10 mouse cellular contexts compared by ENCODE assay signal in genomic region chr3:55828481-55829256, GRCm38 (mm10). TPM values are rescaled to one million over a fixed set of nuclear protein-coding genes. Genes with fewer than 3 reads are reported as not detected.
A peak's percentile ranks its signal among the peaks of the same experiment; 100 is the strongest.
DNase-seq lines count a peak whose midpoint lies in the region; ATAC-seq and TF ChIP-seq lines count a peak whose summit lies in the region.
"Had no signal": no experiment of that assay in that cellular context is flagged by ENCODE, and none has a peak within 500 bp of the region (broad histone marks: within the 10 kb centered on the region; RNA-seq: fewer than 3 reads in every experiment).

No protein-coding gene starts in this region.

- H3K79me2 ChIP-seq in heart, adult 2 months (replicated peaks; ENCODE audit: control insufficient read depth, insufficient read depth, low read length) = no peaks in the 10 kb centered on the region

- no peak overlapping the region for H3K27ac ChIP-seq in heart, embryonic 14.5 days (replicated peaks in 1 of 2; ENCODE audit: control insufficient read depth in 1 of 2, insufficient read depth in 1 of 2, low read depth in 2 of 2, low read length in 2 of 2)
- no peak overlapping the region for H3K27ac ChIP-seq in heart, adult 2 months
- 0 out of 2 replicates have a peak overlapping the region, but pooled peaks have one; percentile 37 for H3K27ac ChIP-seq in embryonic facial prominence, embryonic 12.5 days
- H3K27ac ChIP-seq in liver, embryonic 13.5 days = no peak overlapping the region; the same call in 1 of the 2 replicates
- H3K27ac ChIP-seq in forebrain, embryonic 10.5 days = no peak overlapping the region

- no peaks in the 10 kb centered on the region for H3K4me1 ChIP-seq in heart, embryonic 14.5 days (ENCODE audit: control insufficient read depth in 2 of 2, insufficient read depth in 2 of 2, low read length in 2 of 2)
- H3K4me1 ChIP-seq in heart, adult 2 months (ENCODE audit: control insufficient read depth, insufficient read depth, low read length) = peaks cover 1% of the 10 kb centered on the region
- H3K4me1 ChIP-seq in embryonic facial prominence, embryonic 12.5 days = peaks cover 24% of the 10 kb centered on the region
- peaks cover 18% of the 10 kb centered on the region for H3K4me1 ChIP-seq in liver, embryonic 13.5 days (replicated peaks)
- H3K4me1 ChIP-seq in forebrain, embryonic 10.5 days = peaks cover 24% of the 10 kb centered on the region

- H3K27me3 ChIP-seq in heart, embryonic 14.5 days (ENCODE audit: control insufficient read depth, insufficient read depth, low read length) = no peaks in the 10 kb centered on the region
- H3K27me3 ChIP-seq in heart, adult 2 months (ENCODE audit: control insufficient read depth, insufficient read depth, low read length) = no peaks in the 10 kb centered on the region
- no peaks in the 10 kb centered on the region for H3K27me3 ChIP-seq in embryonic facial prominence, embryonic 12.5 days
- no peaks in the 10 kb centered on the region for H3K27me3 ChIP-seq in liver, embryonic 13.5 days
- H3K27me3 ChIP-seq in forebrain, embryonic 10.5 days (ENCODE audit: poor library complexity, severe bottlenecking) = no peaks in the 10 kb centered on the region

- TF ChIP-seq CTCF in heart, adult 2 months (IDR thresholded peaks at IDR 0.05) = no peak

- 56% methylated on average over 10 of the region's 10 CpGs for WGBS in heart, embryonic 14.5 days
- 45% methylated on average over 10 of the region's 10 CpGs for WGBS in heart, adult 2 months
- 16% methylated on average over 10 of the region's 10 CpGs for WGBS in embryonic facial prominence, embryonic 12.5 days
- 17% methylated on average over 10 of the region's 10 CpGs for WGBS in liver, embryonic 13.5 days (ENCODE audit: insufficient replicate concordance)
- 60% methylated on average over 10 of the region's 10 CpGs for WGBS in forebrain, embryonic 10.5 days

- H3K4me2 ChIP-seq in heart, embryonic 14.5 days (ENCODE audit: low read length) = no peak overlapping the region
- H3K4me2 ChIP-seq in embryonic facial prominence, embryonic 12.5 days (replicated peaks) = no peak overlapping the region
- 0 out of 2 replicates have a peak overlapping the region, but pooled peaks have one; percentile 19 for H3K4me2 ChIP-seq in liver, embryonic 13.5 days

- ATAC-seq in heart, embryonic 14.5 days (ENCODE audit: insufficient number of reproducible peaks, insufficient read depth, low FRiP score, low read depth) = peak; percentile 26; the same call in 1 of the 2 replicates
- ATAC-seq in embryonic facial prominence, embryonic 12.5 days (ENCODE audit: insufficient number of reproducible peaks, insufficient read depth, low FRiP score, low TSS enrichment) = 0 out of 2 replicates have a peak, but pooled peaks have one; percentile 28
- ATAC-seq in liver, embryonic 13.5 days (ENCODE audit: low read depth) = peak; percentile 89
- no peak for ATAC-seq in inflammation-experienced regulatory T-cells, adult 6 months
- no peak for ATAC-seq in cerebellum, adult (ENCODE audit: insufficient number of reproducible peaks, low FRiP score, low TSS enrichment)
- ATAC-seq: forebrain, embryonic 16.5 days had no signal

- TF ChIP-seq EP300 in heart, adult 2 months (IDR thresholded peaks at IDR 0.05; ENCODE audit: insufficient read depth, low read depth, low read length) = no peak

- TF ChIP-seq POLR2A in heart, adult 2 months (IDR thresholded peaks at IDR 0.05; ENCODE audit: insufficient read depth, low read depth, low read length) = no peak

- no peaks in the 10 kb centered on the region for H3K9me3 ChIP-seq in heart, embryonic 14.5 days (ENCODE audit: control insufficient read depth, low read length)
- no peaks in the 10 kb centered on the region for H3K9me3 ChIP-seq in embryonic facial prominence, embryonic 12.5 days
- H3K9me3 ChIP-seq in liver, embryonic 13.5 days (replicated peaks) = no peaks in the 10 kb centered on the region
- H3K9me3 ChIP-seq in forebrain, embryonic 10.5 days = no peaks in the 10 kb centered on the region

- no peak for DNase-seq in heart, adult 2 months
- DNase-seq in CD4-positive, CD25-positive, alpha-beta regulatory T cell, adult 2 months (ENCODE audit: low read depth, low spot score) = peak; percentile 21
- DNase-seq in liver, embryonic 13.5 days = peak; percentile 16
- DNase-seq in forebrain, embryonic 10.5 days (ENCODE audit: extremely low spot score, low spot score) = no peak
- DNase-seq: adrenal gland, postnatal 14 days had no signal

- no peak overlapping the region for H3K9ac ChIP-seq in heart, embryonic 14.5 days (ENCODE audit: low read length)
- no peak overlapping the region for H3K9ac ChIP-seq in heart, adult 2 months (ENCODE audit: low read depth, low read length)
- H3K9ac ChIP-seq in embryonic facial prominence, embryonic 12.5 days = no peak overlapping the region
- H3K9ac ChIP-seq in liver, embryonic 13.5 days = no peak overlapping the region

- no peak overlapping the region for H3K4me3 ChIP-seq in heart, embryonic 14.5 days (ENCODE audit: control insufficient read depth in 1 of 2, insufficient read depth in 1 of 2, low read depth in 1 of 2, low read length in 2 of 2)
- H3K4me3 ChIP-seq in heart, adult 2 months = no peak overlapping the region
- no peak overlapping the region for H3K4me3 ChIP-seq in embryonic facial prominence, embryonic 12.5 days
- H3K4me3 ChIP-seq in liver, embryonic 13.5 days (replicated peaks) = no peak overlapping the region
- H3K4me3 ChIP-seq in forebrain, embryonic 10.5 days = no peak overlapping the region

- intact Hi-C loops in heart, adult 2 months (cut with DNase I) = no loop called here

- no peaks in the 10 kb centered on the region for H3K36me3 ChIP-seq in heart, embryonic 14.5 days (ENCODE audit: control insufficient read depth, insufficient read depth, low read length)
- no peaks in the 10 kb centered on the region for H3K36me3 ChIP-seq in heart, adult 2 months (ENCODE audit: control insufficient read depth, insufficient read depth, low read length)
- no peaks in the 10 kb centered on the region for H3K36me3 ChIP-seq in embryonic facial prominence, embryonic 12.5 days
- H3K36me3 ChIP-seq in liver, embryonic 13.5 days = no peaks in the 10 kb centered on the region
- no peaks in the 10 kb centered on the region for H3K36me3 ChIP-seq in forebrain, embryonic 10.5 days (replicated peaks)

RNA-seq across cellular contexts. Expression of gene Mab21l1, which starts 46.4 kb away (rescaled TPM):
- 0.57 and 1.2 TPM in 2 replicates for polyA plus RNA-seq in heart, embryonic 14.5 days (2014; fragmentation: Nextera tagmentation; extraction: Ambion mirVana)
- under 1 TPM; 0.09 to 0.13 TPM for total RNA-seq in heart, adult 2 months (2021)
- 0.09 and 0.16 TPM in 2 replicates for polyA plus RNA-seq in heart, adult 2 months (2012; rRNA removed)
- 70.0 and 78.4 TPM in 2 replicates for polyA plus RNA-seq in embryonic facial prominence, embryonic 12.5 days (2016; fragmentation: Nextera tagmentation; extraction: Ambion mirVana)
- polyA plus RNA-seq in liver, embryonic 13.5 days (2015; fragmentation: Nextera tagmentation; extraction: Ambion mirVana) = 0.22 and 0.25 TPM in 2 replicates
- not detected for polyA plus RNA-seq in inflammation-experienced regulatory T-cells, adult 6 months (2017; shearing (Covaris generic))
- 6.9 and 7.2 TPM in 2 replicates for polyA plus RNA-seq in forebrain, embryonic 10.5 days (2016; fragmentation: Nextera tagmentation; extraction: Ambion mirVana)

Comparison
In these comparisons a context has a peak if more than half of its experiments do, and no peak if none do; other contexts are left out.
1. ATAC-seq: peak in heart, embryonic 14.5 days (single experiment), embryonic facial prominence, embryonic 12.5 days (single experiment) and liver, embryonic 13.5 days (single experiment); none in inflammation-experienced regulatory T-cells, adult 6 months (single experiment) and cerebellum, adult (single experiment).
2. DNase-seq: peak in CD4-positive, CD25-positive, alpha-beta regulatory T cell, adult 2 months (single experiment) and liver, embryonic 13.5 days (single experiment); none in heart, adult 2 months (0 of 2) and forebrain, embryonic 10.5 days (single experiment).